Mouse (Mus musculus) kidney, adult 10 weeks (tissue): ENCODE measurements around the gene Zfp536. TPM values are rescaled to one million over a fixed set of nuclear protein-coding genes. Genes with fewer than 3 reads are reported as not detected.

Experiments used
- polyA plus RNA-seq: library from polyadenylated mRNA; stranded (reverse); fragments of 350-450 nt; fragmentation: Illumina TruSeq; extraction: RNeasy Lipid Tissue Mini Kit (QIAGEN cat#74804); gene quantifications from one replicate; pipeline ENCODE4 v1.2.3, GENCODE M21; 2014; ENCODE audit warnings: low read depth, low replicate concordance

Gene Zfp536
- polyA plus RNA-seq: not detected

GRCm38 (mm10) chr7:37773312-37773702 is at the start of gene Zfp536:
Gene Zfp536 (minus strand): TSS chr7:37773641.

Other genes with a start within 250 kb of the Zfp536 start
- gene Uri1, start 249.9 kb upstream of the Zfp536 start, polyA plus RNA-seq: 66.0 TPM